Comparison of ENCODE assay signal across 38 mouse cellular contexts in the genomic region with DNA sequence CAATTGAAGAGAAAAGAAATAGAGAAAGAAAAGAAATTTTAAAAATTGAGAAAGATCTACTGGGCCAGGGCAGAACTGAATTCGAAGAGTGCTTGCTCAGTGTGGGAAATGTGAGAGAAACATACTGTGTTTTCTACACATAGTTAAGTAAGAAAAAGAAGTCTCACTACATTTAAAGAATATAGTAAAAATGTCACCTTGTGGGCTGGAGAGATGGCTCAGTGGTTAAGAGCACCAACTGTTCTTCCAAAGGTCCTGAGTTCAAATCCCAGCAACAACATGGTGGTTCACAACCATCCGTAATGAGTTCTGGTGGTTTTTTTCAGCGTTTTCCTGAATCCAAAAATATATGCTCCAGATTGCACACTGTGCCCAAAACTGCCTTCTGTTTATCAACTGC. TPM values are rescaled to one million over a fixed set of nuclear protein-coding genes. Genes with fewer than 3 reads are reported as not detected.
"Had no signal": no experiment of that assay in that cellular context is flagged by ENCODE, and none has a peak within 500 bp of the region (broad histone marks: within the 10 kb centered on the region; RNA-seq: fewer than 3 reads in every experiment).

No protein-coding gene starts in this region.

- H3K9ac ChIP-seq: limb, embryonic 12.5 days; limb, embryonic 13.5 days; limb, embryonic 15.5 days; liver, embryonic 12.5 days; liver, embryonic 13.5 days; liver, embryonic 14.5 days; liver, embryonic 15.5 days; liver, postnatal 0 days; lung, embryonic 14.5 days; lung, embryonic 15.5 days; midbrain, embryonic 12.5 days; midbrain, embryonic 13.5 days; midbrain, embryonic 15.5 days had no signal

- H3K4me2 ChIP-seq: limb, embryonic 12.5 days; limb, embryonic 13.5 days; limb, embryonic 15.5 days; liver, embryonic 11.5 days; liver, embryonic 12.5 days; liver, embryonic 13.5 days; liver, embryonic 15.5 days; lung, embryonic 14.5 days; lung, embryonic 15.5 days; midbrain, embryonic 11.5 days; midbrain, embryonic 12.5 days; midbrain, embryonic 13.5 days; midbrain, embryonic 15.5 days had no signal

- H3K4me1 ChIP-seq: limb, embryonic 13.5 days; limb, embryonic 15.5 days; liver, embryonic 12.5 days; liver, embryonic 13.5 days; liver, embryonic 15.5 days; lung, embryonic 15.5 days; midbrain, embryonic 10.5 days; midbrain, embryonic 12.5 days; midbrain, embryonic 13.5 days; midbrain, embryonic 15.5 days had no signal

- H3K27ac ChIP-seq: left cerebral cortex, adult 2 months; limb, embryonic 10.5 days; limb, embryonic 12.5 days; limb, embryonic 13.5 days; limb, embryonic 15.5 days; liver, embryonic 12.5 days; liver, embryonic 13.5 days; liver, embryonic 14.5 days; liver, embryonic 15.5 days; lung, embryonic 15.5 days; macrophage; midbrain, embryonic 10.5 days; midbrain, embryonic 12.5 days; midbrain, embryonic 13.5 days; midbrain, embryonic 15.5 days had no signal

- H3K36me3 ChIP-seq: limb, embryonic 10.5 days; limb, embryonic 12.5 days; limb, embryonic 13.5 days; limb, embryonic 15.5 days; liver, embryonic 12.5 days; liver, embryonic 13.5 days; liver, embryonic 15.5 days; lung, embryonic 15.5 days; midbrain, embryonic 10.5 days; midbrain, embryonic 12.5 days; midbrain, embryonic 13.5 days; midbrain, embryonic 15.5 days had no signal

- DNase-seq: left cerebral cortex, postnatal 4 days; liver; liver, embryonic 13.5 days; liver, postnatal 0 days; lung, adult 18-20 months; lung, adult 2 months; lung, postnatal 10 days; lung, postnatal 14 days; lung, postnatal 36 days; midbrain, embryonic 14.5 days had no signal

- H3K4me3 ChIP-seq: left cerebral cortex, adult 2 months; limb, embryonic 10.5 days; limb, embryonic 12.5 days; limb, embryonic 13.5 days; limb, embryonic 15.5 days; liver, embryonic 12.5 days; liver, embryonic 13.5 days; liver, embryonic 15.5 days; lung, embryonic 15.5 days; megakaryocyte, embryonic 14.5 days; midbrain, embryonic 10.5 days; midbrain, embryonic 12.5 days; midbrain, embryonic 13.5 days; midbrain, embryonic 15.5 days; myocyte had no signal

- H3K27me3 ChIP-seq: limb, embryonic 13.5 days; limb, embryonic 15.5 days; lung, embryonic 15.5 days; midbrain, embryonic 12.5 days; midbrain, embryonic 13.5 days; midbrain, embryonic 15.5 days had no signal

- H3K9me3 ChIP-seq: limb, embryonic 10.5 days; limb, embryonic 12.5 days; limb, embryonic 13.5 days; limb, embryonic 15.5 days; liver, embryonic 12.5 days; liver, embryonic 13.5 days; liver, embryonic 15.5 days; lung, embryonic 15.5 days; megakaryocyte, embryonic 14.5 days; midbrain, embryonic 10.5 days; midbrain, embryonic 12.5 days; midbrain, embryonic 13.5 days; midbrain, embryonic 15.5 days had no signal

RNA-seq across cellular contexts. Expression of a gene that starts 19.1 kb away (rescaled TPM):
- total RNA-seq: liver, adult 2 months; megakaryocyte-erythroid progenitor cell, adult 5-6 weeks had no signal
- polyA plus RNA-seq: limb, embryonic 12.5 days; liver, adult 2 months; liver, embryonic 12.5 days; liver, embryonic 13.5 days; lung, adult 2 months; lung, embryonic 14.5 days; macrophage; midbrain, embryonic 11.5 days; myocyte had no signal

RNA-seq across cellular contexts. Expression of a gene that starts 21.7 kb away (rescaled TPM):
- total RNA-seq: liver, adult 2 months; megakaryocyte progenitor cell, adult 5-6 weeks; megakaryocyte, adult 5-6 weeks; megakaryocyte-erythroid progenitor cell, adult 5-6 weeks; monocyte, adult 5-6 weeks had no signal
- polyA plus RNA-seq: liver, adult 2 months; liver, embryonic 11.5 days; liver, embryonic 12.5 days; liver, embryonic 13.5 days; liver, embryonic 14.5 days; liver, embryonic 15.5 days; liver, embryonic 16.5 days; liver, postnatal 0 days; lung, embryonic 14.5 days; lung, embryonic 15.5 days; lung, embryonic 16.5 days; lung, postnatal 0 days; macrophage; midbrain, embryonic 10.5 days; midbrain, embryonic 11.5 days; midbrain, embryonic 13.5 days; myocyte had no signal

RNA-seq across cellular contexts. Expression of a gene that starts 52.8 kb away (rescaled TPM):
- total RNA-seq: liver, adult 2 months; megakaryocyte progenitor cell, adult 5-6 weeks; megakaryocyte-erythroid progenitor cell, adult 5-6 weeks had no signal
- polyA plus RNA-seq: liver, embryonic 11.5 days; liver, embryonic 12.5 days; liver, embryonic 13.5 days; liver, embryonic 15.5 days; macrophage had no signal

RNA-seq across cellular contexts. Expression of a gene that starts 56.1 kb away (rescaled TPM):
- total RNA-seq: liver, adult 2 months; megakaryocyte progenitor cell, adult 5-6 weeks; megakaryocyte, adult 5-6 weeks; megakaryocyte-erythroid progenitor cell, adult 5-6 weeks; monocyte, adult 5-6 weeks had no signal
- polyA plus RNA-seq: liver, embryonic 13.5 days; liver, embryonic 16.5 days; midbrain, embryonic 13.5 days had no signal

RNA-seq across cellular contexts. Expression of a gene that starts 58.3 kb away (rescaled TPM):
- total RNA-seq: liver, adult 2 months; megakaryocyte-erythroid progenitor cell, adult 5-6 weeks; monocyte, adult 5-6 weeks had no signal
- polyA plus RNA-seq: limb, embryonic 10.5 days; limb, embryonic 11.5 days; limb, embryonic 12.5 days; liver, adult 2 months; liver, embryonic 12.5 days; liver, embryonic 13.5 days; liver, embryonic 14.5 days; liver, embryonic 15.5 days; liver, embryonic 16.5 days; liver, postnatal 0 days; lung, adult 2 months; lung, embryonic 14.5 days; macrophage; myocyte had no signal
